Mouse (Mus musculus) CH12.LX (cell line): ENCODE results near the gene Adamts10. TPM values are rescaled to one million over a fixed set of nuclear protein-coding genes. Genes with fewer than 3 reads are reported as not detected.

Source experiments
- DNase-seq: peaks from one replicate; pipeline ENCODE4 v3.0.0-alpha.2; 2013; ENCODE audit errors: extremely low read depth
- H3K27ac ChIP-seq: 2 replicates; pipeline ENCODE4 v1.5.1; 2012; ENCODE audit warnings: low read depth, mild to moderate bottlenecking, control low read depth, moderate library complexity; ENCODE audit not compliant: insufficient read depth
- H3K27me3 ChIP-seq: replicated peaks from 2 replicates; pipeline ENCODE3; 2012; ENCODE audit warnings: inconsistent platforms
- H3K36me3 ChIP-seq, 2 experiments: replicated peaks in 1 of 2; 2 replicates each; pipeline versions ENCODE3 to v1.6.1; 2012; ENCODE audit warnings: inconsistent platforms in 1 of 2, low read length in 1 of 2, mild to moderate bottlenecking in 1 of 2, mixed read lengths in 1 of 2, moderate library complexity in 1 of 2; ENCODE audit not compliant: control insufficient read depth in 1 of 2, insufficient read depth in 1 of 2
- H3K4me1 ChIP-seq, 2 experiments: 2 replicates each; pipeline ENCODE4 v1.6.1; 2012; ENCODE audit warnings: inconsistent platforms in 1 of 2, moderate library complexity in 1 of 2; ENCODE audit not compliant: insufficient read depth in 2 of 2, control insufficient read depth in 1 of 2
- H3K4me2 ChIP-seq: 2 replicates; pipeline ENCODE4 v1.6.1; 2012; ENCODE audit warnings: low read depth, mild to moderate bottlenecking, control low read depth; ENCODE audit not compliant: poor library complexity, insufficient read depth, severe bottlenecking
- H3K4me3 ChIP-seq, 3 experiments: fragments of 150-350 bp in 1 of 3; sonication (generic) in 1 of 3; replicated peaks in 1 of 3; 2 replicates each; pipeline versions ENCODE3 to v1.5.1; 2011 to 2012; ENCODE audit warnings: low read depth in 2 of 3, low read length in 2 of 3, mild to moderate bottlenecking in 2 of 3, moderate library complexity in 2 of 3, control low read depth in 1 of 3, improper control_type of control experiment in 1 of 3, inconsistent platforms in 1 of 3, mixed read lengths in 1 of 3; ENCODE audit not compliant: poor library complexity in 1 of 3
- H3K79me2 ChIP-seq: replicated peaks from 2 replicates; pipeline ENCODE4 v1.6.1; 2012; ENCODE audit warnings: mild to moderate bottlenecking, moderate library complexity; ENCODE audit not compliant: control insufficient read depth, poor library complexity, insufficient read depth, severe bottlenecking; ENCODE audit errors: extremely low read depth
- H3K9ac ChIP-seq: 2 replicates; pipeline ENCODE4 v1.6.1; 2012; ENCODE audit warnings: low read depth, mild to moderate bottlenecking, control low read depth, moderate library complexity; ENCODE audit not compliant: insufficient read depth
- H3K9me3 ChIP-seq: replicated peaks from 2 replicates; pipeline ENCODE3; 2012; ENCODE audit warnings: low read length, inconsistent platforms, mixed read lengths
- BHLHE40 ChIP-seq: IDR thresholded peaks from 2 replicates; pipeline ENCODE4 v1.6.1; 2011; ENCODE audit warnings: mild to moderate bottlenecking, low read depth, low read length, improper control_type of control experiment
- CHD2 ChIP-seq: IDR thresholded peaks from 2 replicates; pipeline ENCODE4 v1.6.1; 2011; ENCODE audit warnings: low read length, improper control_type of control experiment
- E2F4 ChIP-seq: IDR thresholded peaks from 2 replicates; pipeline ENCODE4 v1.6.1; 2011; ENCODE audit warnings: low read depth, low read length, improper control_type of control experiment; ENCODE audit not compliant: insufficient replicate concordance
- ELF1 ChIP-seq: IDR thresholded peaks from 2 replicates; pipeline ENCODE4 v1.6.1; 2014; ENCODE audit warnings: low read depth, mild to moderate bottlenecking, inconsistent platforms, low read length, improper control_type of control experiment
- EP300 ChIP-seq: IDR thresholded peaks from 2 replicates; pipeline ENCODE4 v1.6.1; 2011; ENCODE audit warnings: low read length, improper control_type of control experiment
- ETS1 ChIP-seq: conservative IDR thresholded peaks from 2 replicates; pipeline ENCODE4 v1.6.1; 2012; ENCODE audit warnings: low read depth, mild to moderate bottlenecking, inconsistent platforms, low read length, improper control_type of control experiment, moderate library complexity
- GABPA ChIP-seq: IDR thresholded peaks from 2 replicates; pipeline ENCODE4 v1.6.1; 2012; ENCODE audit warnings: low read depth, low read length, improper control_type of control experiment, inconsistent platforms; ENCODE audit not compliant: insufficient replicate concordance
- HCFC1 ChIP-seq: IDR thresholded peaks from 2 replicates; pipeline ENCODE4 v1.6.1; 2012; ENCODE audit warnings: low read depth, mild to moderate bottlenecking, inconsistent platforms, low read length, improper control_type of control experiment
- IRF4 ChIP-seq: IDR thresholded peaks from 2 replicates; pipeline ENCODE4 v1.6.1; 2014; ENCODE audit warnings: low read depth, mild to moderate bottlenecking, inconsistent platforms, low read length, improper control_type of control experiment
- JUN ChIP-seq: IDR thresholded peaks from 2 replicates; pipeline ENCODE4 v1.6.1; 2011; ENCODE audit warnings: low read depth, mild to moderate bottlenecking, low read length, improper control_type of control experiment, moderate library complexity; ENCODE audit not compliant: insufficient read depth
- JUND ChIP-seq: conservative IDR thresholded peaks from 2 replicates; pipeline ENCODE4 v1.6.1; 2011; ENCODE audit warnings: low read depth, low read length, improper control_type of control experiment
- MAFK ChIP-seq: IDR thresholded peaks from 2 replicates; pipeline ENCODE4 v1.6.1; 2011; ENCODE audit warnings: low read length, improper control_type of control experiment; ENCODE audit not compliant: insufficient replicate concordance
- MAX ChIP-seq: IDR thresholded peaks from 2 replicates; pipeline ENCODE4 v1.6.1; 2011; ENCODE audit warnings: low read length, improper control_type of control experiment
- MAZ ChIP-seq: IDR thresholded peaks from 2 replicates; pipeline ENCODE4 v1.6.1; 2012; ENCODE audit warnings: low read depth, mild to moderate bottlenecking, inconsistent platforms, low read length, improper control_type of control experiment, moderate library complexity
- MEF2A ChIP-seq: IDR thresholded peaks from 2 replicates; pipeline ENCODE4 v1.6.1; 2014; ENCODE audit warnings: low read depth, mild to moderate bottlenecking, inconsistent platforms, low read length, improper control_type of control experiment, borderline replicate concordance
- MYC ChIP-seq: IDR thresholded peaks from 2 replicates; pipeline ENCODE4 v1.6.1; 2011; ENCODE audit warnings: low read depth, mild to moderate bottlenecking, improper control_type of control experiment, low read length
- NELFE ChIP-seq: IDR thresholded peaks from 2 replicates; pipeline ENCODE4 v1.6.1; 2011; ENCODE audit warnings: low read depth, low read length, improper control_type of control experiment
- PAX5 ChIP-seq: IDR thresholded peaks from 2 replicates; pipeline ENCODE4 v1.6.1; 2012; ENCODE audit warnings: low read length, inconsistent platforms, mixed read lengths
- POLR2A ChIP-seq: IDR thresholded peaks from 2 replicates; pipeline ENCODE4 v1.6.1; 2011; ENCODE audit warnings: low read depth, mild to moderate bottlenecking, improper control_type of control experiment, low read length
- RCOR1 ChIP-seq: conservative IDR thresholded peaks from 2 replicates; pipeline ENCODE4 v1.6.1; 2012; ENCODE audit warnings: low read depth, mild to moderate bottlenecking, inconsistent platforms, low read length, improper control_type of control experiment
- SIN3A ChIP-seq: IDR thresholded peaks from 2 replicates; pipeline ENCODE4 v1.6.1; 2012; ENCODE audit warnings: low read length, improper control_type of control experiment, inconsistent platforms
- TBP ChIP-seq: conservative IDR thresholded peaks from 2 replicates; pipeline ENCODE4 v1.6.1; 2011; ENCODE audit warnings: low read depth, low read length, improper control_type of control experiment
- TCF12 ChIP-seq: IDR thresholded peaks from 2 replicates; pipeline ENCODE4 v1.6.1; 2014; ENCODE audit warnings: low read depth, mild to moderate bottlenecking, inconsistent platforms, low read length, improper control_type of control experiment
- UBTF ChIP-seq: IDR thresholded peaks from 2 replicates; pipeline ENCODE4 v1.6.1; 2012; ENCODE audit warnings: low read depth, mild to moderate bottlenecking, inconsistent platforms, low read length, improper control_type of control experiment, moderate library complexity
- USF1 ChIP-seq: IDR thresholded peaks from 2 replicates; pipeline ENCODE4 v1.6.1; 2014; ENCODE audit warnings: low read depth, mild to moderate bottlenecking, inconsistent platforms, low read length, improper control_type of control experiment
- USF2 ChIP-seq: conservative IDR thresholded peaks from 2 replicates; pipeline ENCODE4 v1.6.1; 2011; ENCODE audit warnings: low read depth, low read length, improper control_type of control experiment
- ZKSCAN1 ChIP-seq: IDR thresholded peaks from 2 replicates; pipeline ENCODE4 v1.6.1; 2012; ENCODE audit warnings: low read depth, inconsistent platforms, low read length, improper control_type of control experiment, borderline replicate concordance
- ZNF384 ChIP-seq: IDR thresholded peaks from 2 replicates; pipeline ENCODE4 v1.6.1; 2012; ENCODE audit warnings: low read depth, low read length, improper control_type of control experiment, inconsistent platforms
- dilution Hi-C: fragments of 300-500 bp; cut with MboI; formaldehyde crosslinking; loops from 2 replicates; pipeline ENCODE4 v1.14.3; 2020; ENCODE audit warnings: low sequenced_read_pairs; ENCODE audit not compliant: extremely low pct_unique_long_range_greater_than_20kb, extremely low pct_ligation_motif_present
- in situ Hi-C: fragments of 300-500 bp; cut with MboI; formaldehyde crosslinking; loops from 3 replicates; pipeline ENCODE4 v1.14.3; 2019; ENCODE audit warnings: low sequenced_read_pairs, low pct_ligation_motif_present, low pct_unique_long_range_greater_than_20kb, mixed read lengths
- polyA plus RNA-seq: library from polyadenylated mRNA; unstranded; fragments of >175 nt; gene quantifications from 2 replicates; pipeline ENCODE4 v1.2.1, GENCODE M21; 2012; ENCODE audit warnings: low read depth; ENCODE audit not compliant: insufficient read length
- total RNA-seq, 2 experiments: library from RNA; depleted of rRNA; stranded (reverse); fragments of 300-350 nt in 1 of 2; fragments of >200 nt in 1 of 2; gene quantifications; 2 replicates each; pipeline ENCODE4 v1.2.3; 2012 to 2014

Adamts10 gene
- total and polyA plus RNA-seq, 3 experiments: 6.2 to 16.7 (median 12.1) TPM

- Histone ChIP-seq H3K36me3 (peaks cover 10 to 44% of the 10 kb centered on the region in 2 experiments), H3K9me3 (peaks cover 4% of the 10 kb centered on the region), H3K4me2 (no peak overlapping the region), H3K27ac (no peak overlapping the region), H3K9ac (no peak overlapping the region), H3K27me3 (no peaks in the 10 kb centered on the region), H3K79me2 (no peaks in the 10 kb centered on the region), H3K4me1 (peaks cover 25 to 68% of the 10 kb centered on the region in 2 experiments), H3K4me3 (no peak overlapping the region)
- TF ChIP-seq E2F4 (no peak), RCOR1 (peak; percentile 88), ELF1 (0 out of 2 replicates have a peak, but pooled peaks have one; percentile 7), USF1 (no peak), POLR2A (no peak), CHD2 (peak; percentile 66), UBTF (no peak), BHLHE40 (peak; percentile 91), MYC (peak; percentile 89), IRF4 (peak; percentile 98), HCFC1 (no peak), MAZ (no peak), ETS1 (peak; percentile 93), JUN (peak; percentile 95), MAFK (peak; percentile 54; the same call in 1 of the 2 replicates), TBP (no peak), NELFE (no peak), GABPA (no peak), MAX (peak; percentile 86), EP300 (peak; percentile 96), ZNF384 (no peak; the same call in none of the 2 replicates), USF2 (no peak), TCF12 (peak; percentile 47; the same call in 1 of the 2 replicates), SIN3A (no peak), PAX5 (no peak), MEF2A (peak; percentile 88), JUND (peak; percentile 95), ZKSCAN1 (no peak)
- in situ Hi-C loops: no loop called here
- DNase-seq: peak; percentile 88
- dilution Hi-C loops: no loop called here
These were observed 28.1 kb downstream of the Adamts10 start for GRCm38 (mm10) chr17:33552113-33552512.
